Mouse (Mus musculus) erythroblast, embryonic 14.5 days (primary cell): Measurements from ENCODE around the gene Gm28048.

Experiments
- GATA1 ChIP-seq: IDR thresholded peaks from 2 replicates; pipeline ENCODE4 v1.6.1; 2012; ENCODE audit warnings: low read length, inconsistent platforms, mixed read lengths
- TAL1 ChIP-seq: IDR thresholded peaks from 3 replicates; pipeline ENCODE4 v1.6.1; 2012; ENCODE audit warnings: low read length, inconsistent platforms, mixed read lengths

DNA sequence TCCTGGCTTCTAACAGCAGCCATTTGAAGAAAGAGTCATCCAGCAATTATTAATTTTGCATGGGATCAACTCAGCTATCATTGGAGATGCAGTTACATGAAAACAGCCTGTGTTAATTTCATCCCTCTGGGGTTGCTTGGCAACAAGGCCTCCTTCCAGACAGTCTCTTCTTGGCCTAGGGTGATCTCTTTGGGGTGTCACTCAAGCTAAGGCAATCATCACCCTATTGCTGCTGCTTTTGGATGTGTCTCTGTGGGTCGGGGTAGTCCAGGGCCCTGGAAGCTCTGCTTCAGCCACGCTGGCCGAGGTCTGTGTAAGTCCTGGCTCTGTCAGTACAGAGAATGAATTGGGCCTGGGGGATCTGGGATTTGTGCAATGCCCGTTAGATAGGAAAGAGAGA lies 106.6 kb downstream of the Gm28048 start:
- TF ChIP-seq GATA1 (no peak), TAL1 (no peak)
